Mouse (Mus musculus): ENCODE results near the gene Slc26a3.

Gene Slc26a3

DNA sequence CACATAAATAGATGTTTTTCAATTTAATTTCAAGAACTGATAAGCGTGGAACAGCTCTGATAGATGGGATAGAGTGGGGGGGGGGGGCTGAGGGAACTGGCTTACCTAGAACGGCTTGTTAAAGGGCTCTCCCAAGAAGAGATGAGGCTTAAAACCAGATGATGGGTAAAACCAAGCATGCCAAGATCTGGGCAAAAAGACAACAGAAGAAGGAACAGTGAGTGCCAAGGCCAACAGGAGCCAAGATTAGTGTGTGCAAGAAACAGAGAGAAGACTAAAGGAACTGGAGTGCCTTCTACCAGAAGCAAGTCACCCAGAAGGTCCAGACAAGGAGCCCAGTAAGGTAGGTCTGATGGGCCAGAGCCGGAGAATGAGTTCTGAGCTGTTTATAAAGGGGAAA, at the start of gene Slc26a3:
Gene Slc26a3, plus strand, starts transcription at position 301 of the 400 bp plus-strand sequence.
- no peak for ATAC-seq (ENCODE audit: insufficient number of reproducible peaks, low FRiP score, low TSS enrichment)

DNA sequence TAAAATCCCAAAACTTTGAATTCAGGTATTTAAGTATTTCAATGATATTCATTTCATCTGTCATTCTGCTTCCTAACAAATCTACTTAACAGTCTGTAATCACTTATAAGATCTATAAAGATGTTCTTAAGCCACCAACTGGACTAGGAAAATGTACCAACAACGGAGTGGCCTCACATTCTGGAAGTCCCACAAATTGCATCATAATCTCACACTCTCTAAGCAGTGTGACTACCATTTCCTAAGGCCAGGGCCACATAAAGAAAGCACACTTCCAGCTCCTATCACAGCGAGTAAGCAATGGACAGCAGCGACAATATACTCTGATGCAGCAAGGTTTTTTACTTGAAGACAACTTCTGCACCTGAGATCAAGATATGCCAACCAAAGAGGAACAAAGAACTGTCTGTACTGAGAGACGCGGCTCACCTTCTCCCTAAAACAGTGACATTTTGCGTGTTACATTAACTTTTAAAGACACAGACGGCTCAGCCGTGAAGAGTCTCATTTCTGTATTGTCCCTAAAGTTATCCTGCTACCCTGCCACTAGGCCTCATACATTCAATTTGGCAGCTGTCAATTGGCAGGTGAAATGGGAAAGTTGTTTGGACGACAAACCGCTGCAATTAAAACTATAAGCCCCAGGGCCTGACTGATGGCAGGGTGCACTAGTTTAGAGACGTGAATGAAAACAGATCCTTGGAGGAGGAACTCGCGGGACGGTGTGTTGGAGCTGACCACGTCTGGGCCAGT, 40.3 kb upstream of the Slc26a3 start:
- ATAC-seq (ENCODE audit: insufficient number of reproducible peaks, low FRiP score, low TSS enrichment): no peak

DNA sequence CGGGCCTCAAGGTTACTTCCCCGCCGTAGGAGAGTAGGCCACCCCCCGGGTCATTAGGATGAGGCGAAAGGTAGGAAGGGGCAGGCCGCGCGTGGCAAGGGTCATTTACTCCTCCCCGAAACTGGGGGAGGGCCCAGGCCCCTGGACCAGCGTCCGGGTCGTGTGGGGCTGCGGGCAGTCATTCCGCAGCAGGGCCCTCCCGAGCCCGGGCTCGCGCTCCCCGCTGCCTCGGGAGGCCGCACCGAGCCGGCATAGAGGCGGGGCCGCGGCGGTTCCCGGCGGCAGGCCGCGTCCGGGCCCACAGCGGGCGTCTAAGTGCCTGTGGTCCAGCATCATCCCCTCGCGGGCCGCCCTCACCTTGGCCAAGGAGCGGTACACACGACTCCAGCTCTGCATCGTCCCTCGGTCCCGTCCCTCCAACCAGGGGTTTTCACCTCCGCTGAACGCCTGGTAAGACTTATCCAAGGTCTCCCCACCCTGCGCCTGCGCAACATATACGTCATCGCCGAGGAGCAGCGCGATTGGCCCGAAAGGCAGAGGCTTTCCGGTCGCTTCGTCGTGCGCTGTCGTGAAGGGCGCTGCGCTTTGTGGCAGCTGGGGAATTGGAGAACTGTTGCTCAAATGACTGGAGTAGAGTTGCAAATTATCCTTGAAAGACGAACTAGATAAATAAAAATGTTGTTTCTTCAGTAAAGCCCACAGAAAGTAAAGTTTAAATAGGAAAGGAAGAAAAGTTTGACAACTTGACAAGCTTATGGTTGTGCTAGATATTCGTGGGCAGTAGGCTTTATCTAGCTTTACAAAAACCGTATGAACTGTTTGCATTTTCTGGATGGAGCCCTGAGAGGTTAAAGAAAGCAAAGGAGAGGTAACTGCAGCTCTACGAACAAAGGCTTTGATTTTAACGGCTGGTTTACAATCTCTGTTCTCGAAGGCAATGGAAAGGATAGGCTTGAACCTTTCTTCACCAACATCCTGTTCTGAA, 39.4 kb upstream of the Slc26a3 start, which contains the start of gene Dld:
Gene Dld, minus strand, starts transcription at position 510 of the 985 bp plus-strand sequence.
- ATAC-seq (ENCODE audit: insufficient number of reproducible peaks, low FRiP score, low TSS enrichment): peak; percentile 100

DNA sequence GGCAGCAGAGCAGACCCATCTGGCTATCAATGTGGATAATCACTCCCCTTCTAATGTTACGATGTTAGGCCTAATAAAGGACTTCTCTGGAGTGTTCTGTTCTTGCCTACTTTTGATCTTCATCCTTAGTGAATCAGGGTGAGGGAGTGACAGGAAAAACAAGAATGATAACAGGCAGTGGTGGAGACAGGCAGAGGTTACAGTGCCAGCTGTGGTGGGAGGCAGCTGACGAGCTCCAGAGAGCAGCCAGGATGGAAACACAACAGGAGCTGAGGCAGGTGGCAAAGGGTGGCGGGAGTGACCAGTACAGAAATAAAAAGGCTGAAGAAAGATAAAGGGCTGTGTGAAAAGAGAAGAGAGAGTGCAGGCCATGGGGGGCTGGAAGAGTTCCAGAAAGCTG, 24.2 kb upstream of the Slc26a3 start:
- no peak for ATAC-seq (ENCODE audit: insufficient number of reproducible peaks, low FRiP score, low TSS enrichment)

DNA sequence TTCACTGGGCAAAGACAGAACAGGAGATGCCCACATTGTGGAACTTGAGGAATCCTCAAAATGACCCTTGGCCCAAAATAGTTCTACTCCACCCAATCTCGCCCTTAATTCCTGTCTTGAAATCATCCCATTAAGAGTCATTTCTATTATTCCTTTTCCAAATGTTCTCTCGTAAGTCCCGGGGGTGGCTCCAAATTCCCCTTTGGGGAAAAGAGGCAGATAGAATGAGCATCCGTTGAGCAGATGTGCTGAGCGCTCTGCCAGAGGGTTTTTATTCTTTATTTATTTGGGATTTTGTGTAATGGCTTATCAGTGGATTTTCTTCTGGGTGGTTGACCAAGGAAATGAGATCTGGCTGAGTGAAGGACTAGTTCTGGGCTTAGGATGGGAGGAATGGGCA, 22.9 kb upstream of the Slc26a3 start:
- no peak for ATAC-seq (ENCODE audit: insufficient number of reproducible peaks, low FRiP score, low TSS enrichment)

DNA sequence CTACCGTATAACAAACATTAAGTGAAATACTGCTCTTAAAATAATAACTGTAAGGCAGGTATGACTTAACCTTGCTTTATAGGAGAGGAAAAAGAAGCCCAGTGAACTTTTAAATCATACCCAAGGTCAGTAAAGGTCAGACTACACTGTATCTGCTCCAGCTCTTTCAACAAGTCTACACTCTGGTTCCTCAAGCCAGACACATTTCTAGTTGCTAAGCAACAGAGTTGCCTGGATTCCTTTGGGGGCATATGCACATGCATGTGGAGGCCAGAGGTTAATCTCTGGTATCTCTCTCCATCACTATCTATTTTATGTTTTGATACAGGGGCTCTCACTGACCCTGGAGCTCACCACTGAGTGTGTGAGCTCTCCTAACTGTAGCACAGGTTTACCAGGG, 21.6 kb upstream of the Slc26a3 start:
- ATAC-seq (ENCODE audit: insufficient number of reproducible peaks, low FRiP score, low TSS enrichment): no peak

DNA sequence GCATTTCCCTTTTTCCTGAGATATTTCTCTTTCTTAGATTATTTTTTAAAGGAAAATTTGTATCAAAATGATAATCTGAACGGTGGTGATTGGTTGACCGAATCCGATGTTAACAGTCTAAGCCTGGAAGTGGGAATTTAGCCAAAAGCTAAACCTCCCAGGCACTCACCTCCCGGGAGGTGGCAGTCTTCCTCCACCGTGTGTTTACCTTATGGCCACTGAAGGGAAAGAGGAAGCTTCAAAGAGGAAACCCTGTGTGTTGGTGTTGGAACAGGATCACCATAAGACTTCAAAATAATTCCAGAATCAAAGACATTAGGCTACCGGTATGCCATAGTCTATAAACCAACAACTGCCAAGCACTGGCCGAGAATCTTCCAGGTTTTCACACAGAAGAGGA, 21.0 kb upstream of the Slc26a3 start:
- no peak for ATAC-seq (ENCODE audit: insufficient number of reproducible peaks, low FRiP score, low TSS enrichment)

DNA sequence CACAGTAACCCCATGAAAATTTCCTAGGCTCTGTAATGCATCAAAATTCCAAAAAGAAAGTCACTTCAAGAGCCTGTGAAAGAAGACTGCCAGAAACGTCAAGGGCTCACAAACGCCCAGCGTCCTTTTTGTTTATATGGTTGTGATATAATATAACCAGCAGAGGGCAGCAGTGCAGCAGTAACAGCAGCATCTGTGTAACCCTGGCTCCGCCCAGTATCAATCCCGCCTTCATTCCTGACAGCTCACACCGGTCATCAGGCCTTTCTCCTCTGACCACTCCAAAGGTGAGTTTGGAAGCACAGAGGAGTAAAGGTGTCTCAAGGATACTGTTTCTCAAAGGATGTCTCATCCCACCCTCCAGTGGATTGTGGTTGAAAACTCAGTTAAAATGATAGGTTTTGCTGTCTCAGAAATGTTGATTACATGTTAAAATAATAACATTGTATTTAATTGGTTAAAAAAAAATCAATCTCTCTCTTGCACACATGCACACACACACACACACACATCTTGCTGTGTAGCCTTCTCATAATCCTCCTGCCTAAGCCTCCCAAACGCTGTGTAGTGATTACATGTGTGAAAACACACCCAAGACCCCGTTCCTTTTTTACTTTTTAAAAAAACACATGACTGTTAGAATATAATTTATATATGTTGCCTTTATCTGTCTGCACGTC, 15.9 kb upstream of the Slc26a3 start:
- ATAC-seq (ENCODE audit: insufficient number of reproducible peaks, low FRiP score, low TSS enrichment): peak; percentile 77; the same call in 1 of the 2 replicates

DNA sequence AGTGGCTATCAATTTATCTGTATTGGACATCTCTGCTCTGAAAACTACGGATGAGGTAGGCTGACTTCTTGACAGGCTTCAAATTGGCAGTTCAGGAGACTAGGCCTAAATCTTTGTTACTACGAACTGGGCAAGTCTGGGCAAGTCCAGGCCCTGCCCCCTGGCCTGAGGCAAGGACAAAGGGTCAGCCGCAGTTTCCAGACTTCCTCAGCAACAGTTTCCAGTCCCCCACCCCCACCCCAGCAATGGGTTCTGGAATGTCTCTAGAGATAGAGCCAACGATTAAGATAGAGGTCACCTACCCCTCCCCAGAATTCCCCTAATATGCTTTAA, 15.4 kb upstream of the Slc26a3 start:
- no peak for ATAC-seq (ENCODE audit: insufficient number of reproducible peaks, low FRiP score, low TSS enrichment)

DNA sequence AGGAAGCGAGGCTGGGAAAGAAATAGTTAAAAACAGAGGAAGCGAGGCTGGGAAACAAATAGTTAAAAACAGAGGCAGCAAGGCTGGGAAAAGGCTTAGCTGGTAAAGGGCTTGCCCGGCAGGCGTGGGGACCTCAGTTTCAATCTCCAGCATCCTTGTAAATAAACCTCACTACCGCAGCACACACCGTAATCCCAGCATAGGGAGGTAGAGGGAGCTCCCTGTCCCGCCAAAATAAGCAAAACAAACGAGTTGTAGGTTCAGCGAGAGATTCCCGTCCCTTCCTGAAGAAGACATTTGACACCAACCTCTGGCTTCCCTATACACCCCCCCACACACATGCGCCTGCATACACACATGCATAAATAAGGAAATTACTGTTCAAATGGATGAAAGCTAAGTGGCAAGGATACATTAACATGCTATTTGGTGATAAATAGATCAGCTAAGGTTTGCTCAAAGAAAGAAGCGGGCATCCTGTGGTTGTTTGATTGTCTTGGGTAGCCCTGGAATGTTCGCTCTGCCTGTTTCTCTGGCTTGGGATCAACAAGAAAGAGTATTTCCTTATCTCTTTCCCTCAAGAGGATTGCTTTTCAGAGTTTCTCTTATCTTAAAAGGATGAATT, 14.2 kb upstream of the Slc26a3 start:
- ATAC-seq (ENCODE audit: insufficient number of reproducible peaks, low FRiP score, low TSS enrichment): peak; percentile 60; the same call in 1 of the 2 replicates

DNA sequence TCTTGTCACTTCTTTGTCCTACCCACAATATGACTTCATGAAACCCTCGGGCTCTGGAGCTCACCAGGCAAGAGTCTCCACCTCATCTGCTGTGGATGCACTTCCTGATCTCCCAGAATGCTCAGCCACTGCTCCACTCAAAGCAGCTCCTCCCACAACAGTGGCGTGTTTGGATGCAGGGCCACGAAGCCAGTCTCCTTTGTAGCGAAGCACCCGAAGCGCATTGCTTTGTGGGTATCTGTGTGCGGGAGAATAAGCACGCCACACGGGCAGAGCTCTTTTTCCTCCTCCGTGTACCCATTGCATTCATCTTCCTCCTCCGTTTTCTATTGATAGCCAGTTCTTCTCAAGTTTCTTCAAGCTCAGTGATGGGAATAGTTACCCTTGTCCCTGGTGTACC, 13.4 kb upstream of the Slc26a3 start:
- no peak; the same call in 1 of the 2 replicates for ATAC-seq (ENCODE audit: insufficient number of reproducible peaks, low FRiP score, low TSS enrichment)

DNA sequence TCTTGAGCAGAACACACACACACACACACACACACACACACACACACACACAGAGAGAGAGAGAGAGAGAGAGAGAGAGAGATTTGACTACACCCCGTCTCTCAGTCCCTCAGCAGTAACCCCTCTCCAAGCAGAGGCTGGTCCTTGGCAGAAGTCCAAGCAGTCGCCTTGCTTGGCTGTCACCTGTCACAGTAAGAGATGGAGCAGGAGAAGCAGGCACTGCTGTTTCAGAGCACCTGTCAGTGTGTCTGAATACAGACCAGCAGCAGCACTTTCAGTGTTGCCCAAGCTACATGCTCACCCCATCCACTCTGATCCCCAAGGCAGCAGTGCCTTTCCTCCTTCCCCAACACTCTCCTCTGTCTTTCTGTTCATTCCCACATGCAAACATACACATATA, 9.8 kb upstream of the Slc26a3 start:
- ATAC-seq (ENCODE audit: insufficient number of reproducible peaks, low FRiP score, low TSS enrichment): no peak

DNA sequence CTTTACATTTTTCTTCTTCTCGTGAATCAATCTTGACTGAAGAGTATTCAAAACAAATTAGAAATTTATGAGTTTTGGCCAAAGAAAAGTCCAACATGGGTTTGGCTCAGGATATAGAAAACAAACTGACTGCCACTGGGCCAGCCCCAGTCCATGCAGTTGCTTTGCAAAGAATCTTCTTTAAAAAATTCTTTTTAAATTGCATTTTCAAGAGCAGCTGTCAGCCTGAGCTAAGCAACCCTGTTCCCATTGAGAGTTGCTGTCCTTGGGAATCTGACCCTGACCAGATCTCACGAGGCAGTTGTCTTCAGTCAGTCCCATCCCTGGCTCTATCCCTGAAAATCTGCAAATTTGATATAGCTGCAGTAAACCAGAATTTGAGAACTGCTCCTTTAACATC, 8.2 kb upstream of the Slc26a3 start:
- ATAC-seq (ENCODE audit: insufficient number of reproducible peaks, low FRiP score, low TSS enrichment): no peak

DNA sequence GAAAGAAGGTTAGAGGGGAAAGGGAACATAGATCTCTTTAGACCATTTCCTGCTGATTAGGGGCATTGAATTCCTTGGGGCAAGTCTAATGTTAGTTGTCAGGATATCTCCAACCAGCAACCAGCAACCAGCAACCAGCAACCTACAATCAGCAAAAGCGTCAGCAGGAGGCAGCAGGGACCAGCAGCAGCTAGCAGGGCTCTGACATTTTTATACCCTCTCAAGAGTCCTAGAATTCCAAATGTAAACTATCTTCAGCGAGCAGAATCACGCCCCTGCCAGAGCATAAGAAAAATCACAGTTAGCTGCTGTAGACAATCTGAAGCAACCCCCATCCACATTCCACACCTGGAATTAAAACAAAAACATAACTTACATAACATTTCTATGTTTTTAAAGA, 3.4 kb upstream of the Slc26a3 start:
- ATAC-seq (ENCODE audit: insufficient number of reproducible peaks, low FRiP score, low TSS enrichment): no peak

DNA sequence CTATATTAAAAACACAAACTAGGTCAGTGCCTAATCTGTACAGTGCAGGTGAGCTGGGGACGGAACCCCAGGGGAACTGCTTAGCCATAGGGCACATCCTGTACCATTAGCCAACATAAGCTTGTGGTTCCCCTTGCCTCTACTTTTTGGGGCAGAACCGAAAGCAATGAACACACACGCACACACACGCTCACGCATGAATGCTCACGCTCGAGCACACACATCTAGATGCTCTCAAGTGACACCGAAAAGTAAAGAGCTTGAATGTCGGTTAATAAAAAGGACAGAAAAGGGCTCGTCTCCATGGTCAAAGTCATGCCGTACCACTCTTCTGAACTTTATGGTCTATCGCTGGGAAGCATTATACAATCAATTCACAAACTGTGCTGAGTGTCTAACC, 1.0 kb downstream of the Slc26a3 start:
- no peak for ATAC-seq (ENCODE audit: insufficient number of reproducible peaks, low FRiP score, low TSS enrichment)

DNA sequence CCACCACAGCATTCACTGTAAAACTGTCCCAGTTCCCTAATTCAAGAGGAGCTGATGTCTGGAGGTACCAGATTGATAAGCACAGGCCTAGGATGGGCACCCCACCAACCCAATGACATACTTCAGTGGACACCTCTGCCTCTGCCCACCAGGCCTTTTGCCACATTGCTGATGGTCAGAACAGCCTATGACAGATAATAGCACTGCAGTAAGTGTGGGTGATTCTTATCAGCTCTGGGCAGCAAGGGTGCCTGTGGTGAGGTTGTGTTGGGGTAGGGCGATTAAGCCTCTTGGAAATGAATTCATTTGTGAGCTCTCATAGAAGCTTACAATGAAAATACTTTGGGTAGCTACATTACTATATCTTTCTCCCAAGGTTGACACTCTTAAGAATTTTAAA, 5.2 kb downstream of the Slc26a3 start:
- no peak for ATAC-seq (ENCODE audit: insufficient number of reproducible peaks, low FRiP score, low TSS enrichment)

DNA sequence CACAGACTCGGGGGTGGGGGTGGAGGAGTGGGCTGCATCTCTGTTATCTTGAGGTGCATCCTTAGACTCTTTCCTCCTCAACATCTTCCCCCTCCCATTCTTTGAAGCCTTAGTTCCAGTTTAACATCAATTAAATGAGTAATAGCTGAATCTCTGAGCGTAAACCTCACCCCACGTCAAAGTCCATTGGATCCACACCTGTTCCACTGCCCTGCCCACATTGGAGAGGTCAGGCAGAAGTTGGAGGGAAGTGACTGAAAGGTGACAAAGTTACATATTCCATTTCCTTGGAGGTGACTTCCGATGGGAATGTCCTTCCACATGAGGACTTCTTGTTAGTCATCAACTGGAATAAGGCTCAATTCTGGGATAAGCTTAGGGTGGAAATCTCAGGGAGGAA, 7.0 kb downstream of the Slc26a3 start:
- no peak for ATAC-seq (ENCODE audit: insufficient number of reproducible peaks, low FRiP score, low TSS enrichment)

DNA sequence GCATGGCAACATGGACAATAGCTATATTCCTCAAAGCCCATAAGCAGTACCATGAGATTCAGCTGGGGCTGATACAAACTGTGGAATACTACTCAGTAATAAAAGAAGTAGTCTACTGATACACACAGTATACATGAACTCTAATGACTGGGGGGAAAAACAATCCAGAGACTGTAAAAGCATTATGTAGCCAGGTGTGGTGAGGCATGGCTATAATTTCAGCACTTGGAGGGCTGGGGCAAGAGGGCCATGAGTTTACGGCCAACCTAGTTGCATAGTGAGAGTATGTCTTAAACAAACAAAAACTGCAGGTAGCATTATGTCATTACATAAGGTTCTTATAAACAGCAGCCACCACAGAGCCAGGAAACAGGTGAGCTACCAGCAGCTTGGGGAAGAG, 10.2 kb downstream of the Slc26a3 start:
- no peak for ATAC-seq (ENCODE audit: insufficient number of reproducible peaks, low FRiP score, low TSS enrichment)

DNA sequence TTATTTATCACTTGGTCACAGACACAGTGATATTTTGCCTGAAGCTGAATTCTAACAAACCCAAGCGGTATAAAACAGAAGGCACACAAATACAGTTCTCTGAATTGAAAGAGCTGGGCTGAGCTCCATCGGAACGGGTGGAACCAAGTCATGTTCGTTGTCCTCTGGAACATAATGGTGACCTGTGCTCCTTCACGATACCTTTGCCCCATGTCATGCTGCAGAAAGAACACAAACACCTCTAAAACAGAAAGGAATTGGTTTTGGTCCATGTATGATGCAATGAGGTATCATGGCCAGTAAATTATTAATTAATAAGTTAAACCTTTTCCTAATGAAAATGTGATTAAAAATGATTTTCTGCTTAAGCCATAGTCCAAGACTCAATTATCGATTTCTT, 11.3 kb downstream of the Slc26a3 start:
- ATAC-seq (ENCODE audit: insufficient number of reproducible peaks, low FRiP score, low TSS enrichment): no peak

DNA sequence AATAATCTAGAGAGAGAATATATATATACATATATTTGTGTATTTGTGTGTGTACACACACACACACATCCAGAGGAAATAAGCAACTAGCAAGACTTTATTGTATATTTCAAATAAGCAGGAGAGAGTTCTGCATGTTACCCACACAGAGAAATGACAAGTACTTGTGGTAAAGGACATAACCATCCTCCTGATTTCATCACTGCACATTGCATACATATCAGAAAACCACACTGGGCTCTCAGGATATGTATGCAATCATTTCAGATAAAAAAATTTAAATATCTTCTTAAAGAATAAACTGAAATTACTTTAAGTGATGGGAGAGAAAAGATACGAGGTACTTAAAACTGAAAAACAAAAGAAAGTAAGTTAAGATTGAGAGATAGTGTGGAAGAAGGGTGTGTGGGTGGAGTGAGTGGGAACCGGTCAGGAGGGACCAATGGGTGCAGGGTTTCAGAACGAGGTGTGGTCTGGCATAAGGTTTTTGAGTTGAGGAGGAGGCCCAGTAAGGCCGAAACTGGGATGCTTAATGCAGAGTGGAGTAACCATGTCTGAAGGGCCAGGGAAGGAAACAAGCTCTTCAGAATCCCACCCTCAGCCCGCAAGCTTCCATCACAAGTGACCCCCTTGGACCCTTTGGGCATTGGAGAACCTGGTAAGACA, 14.0 kb downstream of the Slc26a3 start:
- no peak for ATAC-seq (ENCODE audit: insufficient number of reproducible peaks, low FRiP score, low TSS enrichment)

Measured in cerebellum, adult (tissue).